Mouse (Mus musculus): ENCODE results near the gene Cyfip1.
A peak's percentile ranks its signal among the peaks of the same experiment; 100 is the strongest.

The Cyfip1 gene

DNA sequence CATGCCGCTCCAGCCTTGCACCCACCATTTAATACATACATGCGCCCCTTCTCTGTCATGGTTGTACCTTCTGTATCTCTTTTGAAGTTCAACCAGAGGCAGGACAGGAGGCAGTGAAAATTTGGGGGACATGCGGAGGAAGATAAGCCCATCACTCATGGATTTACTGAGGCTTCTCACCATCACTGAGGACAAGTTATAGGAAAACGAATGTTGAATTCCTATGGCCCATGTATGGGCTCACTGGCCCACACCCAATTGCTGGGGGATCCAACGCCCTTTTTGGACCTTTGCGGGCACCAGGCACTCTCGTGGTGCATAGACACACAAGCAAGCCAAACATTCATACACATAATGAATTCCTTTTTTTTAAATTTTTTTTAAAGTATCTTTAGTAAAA, at the start of gene Cyfip1:
Gene Cyfip1, plus strand, starts transcription at position 301 of the 400 bp plus-strand sequence.
- DNase-seq (ENCODE audit: low spot score in 2 of 2) = no peak

DNA sequence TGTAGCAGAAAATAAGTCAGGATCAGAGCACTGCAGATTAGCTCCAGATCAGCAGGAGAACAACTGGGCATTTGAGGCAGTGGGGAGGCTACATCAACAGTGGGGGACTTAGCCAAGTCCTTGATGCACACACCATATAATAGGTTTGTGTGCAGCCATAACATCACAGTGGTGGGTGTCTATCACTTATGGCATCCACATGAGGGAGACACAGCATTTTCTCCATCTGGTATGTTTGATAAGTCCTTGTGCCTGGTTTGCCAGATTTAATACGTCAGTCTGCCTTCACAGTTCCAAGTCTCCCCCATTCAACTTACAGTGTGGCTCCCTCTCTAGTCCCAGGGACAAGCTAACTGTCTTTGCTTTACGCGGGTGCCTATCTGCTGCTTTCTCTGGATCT, 49.3 kb upstream of the Cyfip1 start:
- DNase-seq (ENCODE audit: low spot score in 2 of 2) = no peak

DNA sequence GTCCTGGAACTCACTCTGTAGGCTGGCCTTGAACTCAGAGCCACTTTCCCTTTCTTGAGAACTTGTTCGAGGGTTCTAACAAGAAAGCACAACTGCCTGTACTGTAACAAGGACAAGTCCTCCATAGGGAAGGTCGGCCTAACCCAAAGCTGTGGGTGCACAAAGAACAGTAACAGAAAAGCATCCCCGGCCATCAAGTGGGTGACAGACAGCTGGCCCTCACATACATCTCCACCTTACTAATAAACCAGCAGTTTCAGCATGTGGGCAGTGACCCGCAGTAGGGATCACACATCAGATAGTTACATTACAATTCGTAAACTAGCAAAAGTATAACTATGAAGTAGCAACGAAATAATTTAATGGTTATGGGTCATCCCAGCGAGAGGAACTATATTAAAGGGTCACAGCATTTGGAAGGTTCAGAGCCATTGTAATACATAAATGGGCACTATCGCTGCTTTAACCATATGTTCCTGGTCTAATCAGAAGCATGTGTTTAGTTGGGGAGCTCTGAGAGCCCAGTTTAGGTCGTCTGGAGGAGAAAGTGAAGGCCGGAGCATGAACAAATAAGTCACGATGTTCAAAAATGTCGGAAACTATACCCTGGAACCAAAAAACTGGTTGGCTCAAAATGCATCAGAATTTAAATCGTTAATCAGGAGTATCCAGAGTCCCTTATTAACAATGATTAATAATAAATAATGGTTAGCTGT, 48.2 kb upstream of the Cyfip1 start:
- no peak for DNase-seq (ENCODE audit: low spot score in 2 of 2)

DNA sequence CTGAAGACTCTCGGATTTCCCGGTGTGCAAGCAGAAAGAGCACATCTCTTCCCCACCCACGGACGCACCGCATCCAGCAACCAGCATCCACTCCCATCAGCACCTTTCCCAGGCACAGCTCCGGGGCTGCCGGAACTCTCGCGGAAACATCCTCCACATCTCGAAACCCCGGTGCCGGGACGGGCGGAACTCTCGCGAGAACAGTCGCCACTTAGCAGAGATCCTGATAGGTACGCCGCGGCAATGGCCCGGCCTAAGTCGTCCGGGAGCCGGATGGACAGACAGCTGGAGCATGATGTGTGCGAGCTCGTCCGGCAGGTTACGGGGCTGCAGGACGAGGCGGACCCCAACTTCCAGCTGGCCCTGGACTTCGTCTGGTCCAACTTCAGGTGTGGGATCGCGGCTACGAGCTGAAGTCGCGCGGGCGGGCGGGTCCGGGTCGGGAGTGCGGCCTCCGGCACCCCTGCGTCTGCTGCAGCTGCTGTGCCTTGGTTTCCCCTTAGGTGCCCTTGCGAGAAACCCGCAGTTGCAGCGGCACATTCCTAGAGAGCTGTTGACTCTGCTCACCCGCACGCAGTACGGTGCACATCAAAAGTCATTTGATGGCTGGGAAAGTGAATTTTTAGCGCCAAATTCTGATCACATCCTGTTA, 47.5 kb upstream of the Cyfip1 start, which contains the start of gene Tubgcp5:
Gene Tubgcp5, plus strand, starts transcription at position 203 of the 652 bp plus-strand sequence.
- peak; percentile 88 to 96 for DNase-seq (ENCODE audit: low spot score in 2 of 2)

- no peak for DNase-seq (ENCODE audit: low spot score in 2 of 2)
These were observed 41.6 kb upstream of the Cyfip1 start for GRCm38 (mm10) chr7:55799981-55800380.

- no peak for DNase-seq (ENCODE audit: low spot score in 2 of 2)
These were observed 31.6 kb upstream of the Cyfip1 start for GRCm38 (mm10) chr7:55809967-55810366.

- DNase-seq (ENCODE audit: low spot score in 2 of 2) = no peak
These were observed 17.1 kb upstream of the Cyfip1 start for GRCm38 (mm10) chr7:55824468-55824867.

- DNase-seq (ENCODE audit: low spot score in 2 of 2) = no peak
These were observed 14.0 kb upstream of the Cyfip1 start for GRCm38 (mm10) chr7:55827551-55827950.

GRCm38 (mm10) chr7:55836877-55837276, 4.7 kb upstream of the Cyfip1 start:
- DNase-seq (ENCODE audit: low spot score in 2 of 2) = no peak

GRCm38 (mm10) chr7:55841977-55842503, 495 bp downstream of the Cyfip1 start:
- DNase-seq (ENCODE audit: low spot score in 2 of 2) = peak; percentile 89 to 92

DNA sequence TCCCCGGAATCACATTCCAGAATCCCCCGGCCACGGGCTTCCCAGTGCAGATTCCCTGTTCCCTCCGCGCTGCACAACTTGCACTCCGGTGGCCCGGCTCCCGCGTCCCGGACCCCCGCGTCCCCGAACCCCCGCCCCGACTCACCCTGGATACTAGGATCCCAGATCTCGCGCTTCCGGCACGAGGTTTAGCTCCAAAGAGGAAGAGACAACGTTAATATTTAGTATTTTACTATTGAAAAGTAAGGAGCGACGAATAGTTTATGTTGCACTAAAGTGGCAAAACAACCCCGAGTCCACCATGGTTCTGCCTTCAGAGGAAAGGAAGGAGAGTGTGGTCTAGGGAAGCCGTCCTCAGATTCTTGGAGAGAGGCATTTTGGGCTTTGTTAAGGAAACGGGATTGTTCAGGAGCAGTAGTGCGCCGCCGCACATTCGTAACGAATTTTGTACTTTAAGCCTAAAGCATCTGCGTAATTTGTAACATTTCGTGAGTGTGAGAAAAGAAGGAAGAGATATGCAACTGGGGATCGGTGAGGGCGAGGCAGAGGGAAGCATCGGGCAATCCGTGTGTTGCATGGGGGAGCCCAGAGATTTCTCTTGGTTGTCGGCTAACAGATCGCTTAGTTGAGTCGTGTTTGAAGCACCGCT, 1.1 kb downstream of the Cyfip1 start:
- peak in 1 of 2 experiments; percentile 22 for DNase-seq (ENCODE audit: low spot score in 2 of 2)

DNA sequence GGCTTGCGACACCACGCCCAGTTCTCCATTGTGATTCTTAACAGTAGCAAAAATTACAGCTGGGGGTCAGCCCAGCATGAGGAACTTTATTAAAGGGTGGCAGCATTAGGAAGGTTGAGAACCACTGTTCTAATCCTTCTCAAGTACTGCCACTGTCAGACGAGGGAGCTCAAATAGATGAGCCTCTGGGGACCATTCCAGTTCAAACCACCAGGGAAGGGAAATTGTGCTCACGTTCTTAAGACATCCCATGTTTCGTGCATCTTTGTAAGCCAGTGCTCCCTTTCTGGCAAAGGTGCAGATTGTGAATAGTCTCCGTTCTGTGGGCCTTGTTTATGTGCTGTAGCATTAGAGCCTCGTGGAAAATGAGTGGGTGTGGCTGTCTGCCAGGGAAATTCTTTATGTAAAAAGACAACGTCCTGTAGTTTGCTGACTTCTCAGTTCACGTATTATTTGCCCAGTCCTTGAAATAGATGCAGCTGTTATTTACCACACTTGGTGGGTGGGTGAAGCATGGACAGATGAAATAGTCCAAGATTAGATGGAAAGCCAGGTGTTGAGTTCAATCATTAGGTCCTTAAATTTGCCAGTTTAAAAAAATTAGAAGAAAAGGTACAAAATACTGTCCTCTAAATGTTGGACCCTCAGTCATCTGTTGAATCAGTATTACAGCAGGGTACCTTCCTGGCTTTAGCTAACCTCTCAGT, 5.2 kb downstream of the Cyfip1 start:
- DNase-seq (ENCODE audit: low spot score in 2 of 2) = no peak

DNA sequence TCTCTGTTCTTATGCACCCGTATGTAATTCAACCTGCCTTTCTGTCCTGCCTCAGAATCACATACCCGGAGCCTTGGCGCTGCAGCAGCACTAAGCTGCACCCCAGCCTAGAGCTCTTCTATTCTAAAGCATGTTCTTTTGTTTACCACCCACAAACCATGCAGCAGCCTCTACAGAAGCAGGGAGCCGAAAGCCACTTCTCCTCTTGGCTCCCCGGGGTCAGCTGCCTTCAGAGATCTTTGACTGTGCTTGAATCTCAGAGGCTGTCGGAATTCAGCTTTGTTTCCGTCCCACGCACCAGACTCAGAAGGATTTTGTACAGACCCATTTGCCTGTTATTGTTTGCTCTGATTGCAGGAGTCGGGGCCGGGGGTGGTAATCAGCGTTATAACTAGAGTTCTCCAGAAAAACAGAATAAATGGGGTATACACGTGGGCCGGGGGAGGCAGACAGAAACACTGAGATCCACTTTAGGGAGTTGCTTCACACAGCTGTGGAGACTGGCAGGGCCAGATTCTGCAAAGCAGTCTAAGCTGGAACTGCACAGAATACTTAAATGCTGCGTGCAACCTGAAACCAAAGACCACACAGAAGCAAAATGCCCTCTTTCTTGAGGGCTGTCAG, 8.5 kb downstream of the Cyfip1 start:
- DNase-seq (ENCODE audit: low spot score in 2 of 2) = no peak

DNA sequence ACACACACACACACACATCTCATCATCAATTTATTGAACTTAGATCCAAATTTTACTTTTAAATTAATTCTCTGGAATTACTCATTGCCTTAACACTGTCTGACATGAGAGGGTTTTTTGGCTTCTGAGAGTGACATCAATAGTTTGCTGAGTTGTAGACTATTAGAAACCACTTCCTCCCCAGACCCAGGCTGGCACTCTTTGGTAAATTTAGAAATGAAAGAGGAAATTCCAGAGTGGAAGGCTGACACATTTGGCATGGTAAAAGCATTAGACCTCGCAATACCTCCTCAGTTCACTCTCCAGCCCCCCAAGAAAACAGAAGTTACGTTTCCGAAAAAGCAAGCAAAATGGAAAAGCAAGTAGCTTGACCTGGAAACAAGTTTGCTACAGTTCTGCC, 11.2 kb downstream of the Cyfip1 start:
- no peak for DNase-seq (ENCODE audit: low spot score in 2 of 2)

- DNase-seq (ENCODE audit: low spot score in 2 of 2) = no peak
These were observed 14.1 kb downstream of the Cyfip1 start for GRCm38 (mm10) chr7:55855597-55855996.

DNA sequence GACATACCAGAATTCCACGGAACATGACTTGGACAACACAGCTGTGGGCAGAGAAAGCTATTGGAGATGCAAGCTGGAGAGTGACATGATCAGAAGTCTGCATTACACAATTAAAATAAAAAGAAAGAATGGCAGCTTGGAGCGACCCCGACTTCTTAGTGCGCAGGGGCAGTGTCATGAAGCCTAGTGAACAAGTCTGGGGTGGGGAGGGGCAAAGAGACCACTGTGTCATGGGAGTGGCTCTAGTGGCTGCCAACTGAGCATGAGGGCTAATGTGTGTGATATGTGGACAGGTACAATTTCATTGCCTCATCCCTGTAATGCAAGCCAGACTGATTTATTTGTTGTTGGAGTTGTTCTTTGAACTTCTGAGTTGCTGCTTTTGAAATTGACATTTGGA, 15.2 kb downstream of the Cyfip1 start:
- DNase-seq (ENCODE audit: low spot score in 2 of 2) = no peak

- DNase-seq (ENCODE audit: low spot score in 2 of 2) = no peak
These were observed 16.2 kb downstream of the Cyfip1 start for GRCm38 (mm10) chr7:55857729-55858128.

DNA sequence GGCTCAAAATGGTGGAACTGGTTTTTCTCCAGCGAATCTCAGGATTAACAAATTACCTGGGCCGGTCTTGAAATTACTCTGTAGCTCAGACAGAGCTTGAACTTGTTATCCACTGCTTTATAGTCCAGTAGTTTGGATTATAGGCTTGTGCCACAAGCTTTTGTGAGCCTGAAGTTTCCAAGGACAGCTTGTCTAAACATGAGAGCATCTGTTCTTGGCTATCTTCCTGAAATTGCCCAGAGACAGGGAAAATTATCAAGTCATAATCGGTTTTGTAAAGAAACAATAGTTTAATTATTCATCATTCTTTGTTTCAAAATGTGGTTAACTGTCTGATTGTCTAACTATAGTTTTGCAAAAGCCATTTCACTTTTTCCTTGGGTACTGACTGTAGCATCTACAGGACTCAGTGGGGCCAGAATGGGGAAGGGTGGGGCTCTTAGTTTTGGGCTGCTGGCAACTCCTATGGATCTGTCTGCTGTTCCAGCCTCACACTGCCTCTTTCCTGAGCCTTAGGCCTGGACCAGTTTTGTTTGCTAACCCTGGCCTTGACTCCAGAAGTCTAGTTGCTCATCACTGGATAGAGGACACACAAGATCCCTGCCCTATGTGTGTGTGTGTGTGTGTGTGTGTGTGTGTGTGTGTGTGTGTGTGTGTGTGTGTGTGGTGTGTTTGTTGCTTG, 17.4 kb downstream of the Cyfip1 start:
- no peak for DNase-seq (ENCODE audit: low spot score in 2 of 2)

- peak in 1 of 2 experiments; percentile 10 for DNase-seq (ENCODE audit: low spot score in 2 of 2)
These were observed 17.9 kb downstream of the Cyfip1 start for GRCm38 (mm10) chr7:55859518-55859872.

DNA sequence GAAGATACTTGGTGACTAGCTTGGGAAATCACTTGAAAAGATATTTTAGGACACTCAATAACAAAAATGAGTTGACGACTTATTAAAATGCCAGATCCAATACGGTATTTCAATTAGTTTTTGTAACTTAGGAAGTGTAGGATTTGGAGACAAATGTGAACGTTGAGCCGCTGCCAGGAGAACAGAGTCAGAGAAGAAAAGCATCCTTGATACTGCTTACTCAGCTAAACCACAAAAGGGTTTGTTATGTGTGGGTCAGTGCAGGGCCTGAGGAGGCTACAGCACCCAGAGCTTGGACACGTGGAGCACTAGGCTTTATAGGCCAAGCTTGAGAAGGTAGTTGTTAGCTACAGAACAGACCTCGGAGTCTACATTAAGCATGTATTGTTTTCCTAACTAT, 18.4 kb downstream of the Cyfip1 start:
- DNase-seq (ENCODE audit: low spot score in 2 of 2) = no peak

DNA sequence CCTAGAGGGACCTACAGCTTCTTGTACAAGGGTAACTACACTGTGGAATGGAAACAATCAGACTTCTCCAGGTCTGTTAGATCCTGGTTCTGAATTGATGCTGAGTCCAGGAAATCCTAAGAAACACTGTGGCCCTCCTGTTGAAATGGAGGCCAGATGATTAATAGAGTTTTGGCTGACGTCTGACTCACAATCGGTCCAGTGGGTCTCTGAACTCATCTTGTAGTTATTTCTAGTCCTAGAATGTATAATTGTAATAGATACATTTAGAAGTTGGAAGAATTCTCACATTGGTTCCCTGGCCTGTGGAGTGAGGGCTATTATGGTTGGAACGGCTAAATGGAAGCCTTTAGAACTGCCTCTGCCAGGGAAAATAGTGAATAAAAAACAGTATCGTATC, 19.6 kb downstream of the Cyfip1 start:
- DNase-seq (ENCODE audit: low spot score in 2 of 2) = no peak

Measured in urinary bladder, adult 18-20 months (tissue).